Mouse (Mus musculus): ENCODE results near the gene Lpcat1. TPM values are rescaled to one million over a fixed set of nuclear protein-coding genes. Genes with fewer than 3 reads are reported as not detected.

The Lpcat1 gene
- total and polyA plus RNA-seq, 3 experiments, result 0.05 to 42.1 TPM; not detected in 1

DNA sequence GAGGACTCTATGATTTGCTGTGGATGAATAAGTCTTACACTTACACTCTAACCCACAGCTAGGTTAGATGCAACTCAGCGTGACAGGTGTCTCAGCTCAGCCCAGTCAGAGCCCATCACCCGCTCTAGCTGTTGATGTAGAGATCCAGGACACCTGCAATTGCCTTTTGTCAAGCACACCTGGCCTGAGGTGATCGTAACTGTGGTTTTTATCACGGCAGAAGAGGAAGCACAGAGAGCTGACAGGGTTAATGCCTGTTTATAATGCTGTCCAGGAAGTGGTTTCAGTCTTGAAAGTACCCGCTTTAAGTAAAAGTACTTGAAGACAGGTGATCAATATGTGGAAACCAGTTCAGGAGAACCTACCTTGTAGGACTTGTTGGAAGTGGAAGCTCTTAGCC, 32.3 kb upstream of the Lpcat1 start:
- ATAC-seq (ENCODE audit: extremely low read depth, insufficient number of reproducible peaks, low FRiP score, poor library complexity, severe bottlenecking), result no peak
- H3K36me3 ChIP-seq (replicated peaks), result no peaks in the 10 kb centered on the region
- peaks cover 35% of the 10 kb centered on the region for H3K9me3 ChIP-seq (replicated peaks)
- no peaks in the 10 kb centered on the region for H3K4me1 ChIP-seq (ENCODE audit: insufficient read depth, low read depth, low read length)
- TF ChIP-seq CTCF (IDR thresholded peaks at IDR 0.05; ENCODE audit: low read depth, low read length) (no peak), TAL1 (conservative IDR thresholded peaks at IDR 0.05; ENCODE audit: low read depth, low read length) (no peak), POLR2AphosphoS5 (IDR thresholded peaks at IDR 0.05; ENCODE audit: insufficient replicate concordance, low read depth, low read length) (no peak), GATA2 (IDR thresholded peaks at IDR 0.05; ENCODE audit: borderline replicate concordance, low read depth, low read length) (no peak), GATA1 (IDR thresholded peaks at IDR 0.05; ENCODE audit: borderline replicate concordance, low read length) (no peak)
- H3K4me3 ChIP-seq (ENCODE audit: low read depth, low read length), result no peak overlapping the region
- no peaks in the 10 kb centered on the region for H3K27me3 ChIP-seq (ENCODE audit: insufficient read depth, low read length)
- DNase-seq (ENCODE audit: low spot score), result no peak

- no peak for ATAC-seq (ENCODE audit: extremely low read depth, insufficient number of reproducible peaks, low FRiP score, poor library complexity, severe bottlenecking)
- TF ChIP-seq GATA1 (IDR thresholded peaks at IDR 0.05; ENCODE audit: borderline replicate concordance, low read length), result no peak
- no peak for TF ChIP-seq POLR2AphosphoS5 (IDR thresholded peaks at IDR 0.05; ENCODE audit: insufficient replicate concordance, low read depth, low read length)
- TF ChIP-seq TAL1 (conservative IDR thresholded peaks at IDR 0.05; ENCODE audit: low read depth, low read length), result no peak
- TF ChIP-seq CTCF (IDR thresholded peaks at IDR 0.05; ENCODE audit: low read depth, low read length), result no peak
- no peak for TF ChIP-seq GATA2 (IDR thresholded peaks at IDR 0.05; ENCODE audit: borderline replicate concordance, low read depth, low read length)
These were observed 31.3 kb upstream of the Lpcat1 start for GRCm38 (mm10) chr13:73435662-73436061.

DNA sequence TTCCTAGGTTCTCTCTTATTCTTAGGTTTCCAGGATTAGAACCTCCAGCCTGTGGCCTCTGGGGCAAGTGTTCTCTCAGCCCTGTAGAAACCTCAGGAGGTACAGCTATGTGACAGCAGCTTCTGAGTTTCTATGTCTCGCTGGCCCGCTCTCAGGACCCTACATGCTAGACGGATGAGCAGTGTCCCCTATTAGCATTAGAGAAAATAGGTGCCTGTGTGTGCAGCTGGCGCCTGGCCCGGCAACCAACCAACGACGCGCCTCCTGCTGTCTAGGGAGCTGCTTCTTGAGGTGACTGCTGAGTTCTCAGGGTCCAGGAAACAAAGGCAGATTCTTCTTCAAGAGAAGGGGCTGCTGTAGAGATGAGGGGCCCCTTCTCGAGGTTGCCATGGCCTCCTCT, 27.9 kb upstream of the Lpcat1 start:
- Histone ChIP-seq H3K27me3 (ENCODE audit: insufficient read depth, low read length) (no peaks in the 10 kb centered on the region), H3K4me3 (ENCODE audit: low read depth, low read length) (no peak overlapping the region), H3K36me3 (replicated peaks) (no peaks in the 10 kb centered on the region), H3K4me1 (ENCODE audit: insufficient read depth, low read depth, low read length) (no peaks in the 10 kb centered on the region), H3K9me3 (replicated peaks) (peaks cover 24% of the 10 kb centered on the region)
- no peak for TF ChIP-seq CTCF (IDR thresholded peaks at IDR 0.05; ENCODE audit: low read depth, low read length)
- no peak for TF ChIP-seq GATA1 (IDR thresholded peaks at IDR 0.05; ENCODE audit: borderline replicate concordance, low read length)
- TF ChIP-seq GATA2 (IDR thresholded peaks at IDR 0.05; ENCODE audit: borderline replicate concordance, low read depth, low read length), result no peak
- TF ChIP-seq TAL1 (conservative IDR thresholded peaks at IDR 0.05; ENCODE audit: low read depth, low read length), result no peak
- no peak for TF ChIP-seq POLR2AphosphoS5 (IDR thresholded peaks at IDR 0.05; ENCODE audit: insufficient replicate concordance, low read depth, low read length)
- DNase-seq (ENCODE audit: low spot score) (no peak), ATAC-seq (ENCODE audit: extremely low read depth, insufficient number of reproducible peaks, low FRiP score, poor library complexity, severe bottlenecking) (no peak)

More at GRCm38 (mm10) chr13:73435662-73436061, 31.3 kb upstream of the Lpcat1 start:
- Histone ChIP-seq H3K4me3 (ENCODE audit: low read depth, low read length) (no peak overlapping the region), H3K4me1 (ENCODE audit: insufficient read depth, low read depth, low read length) (no peaks in the 10 kb centered on the region), H3K36me3 (replicated peaks) (no peaks in the 10 kb centered on the region), H3K9me3 (replicated peaks) (peaks cover 34% of the 10 kb centered on the region), H3K27me3 (ENCODE audit: insufficient read depth, low read length) (no peaks in the 10 kb centered on the region)
- DNase-seq (ENCODE audit: low spot score), result no peak

GRCm38 (mm10) chr13:73441032-73441431, 26.0 kb upstream of the Lpcat1 start:
- TF ChIP-seq POLR2AphosphoS5 (IDR thresholded peaks at IDR 0.05; ENCODE audit: insufficient replicate concordance, low read depth, low read length), result no peak
- TF ChIP-seq TAL1 (conservative IDR thresholded peaks at IDR 0.05; ENCODE audit: low read depth, low read length), result no peak
- no peak for TF ChIP-seq GATA2 (IDR thresholded peaks at IDR 0.05; ENCODE audit: borderline replicate concordance, low read depth, low read length)
- TF ChIP-seq GATA1 (IDR thresholded peaks at IDR 0.05; ENCODE audit: borderline replicate concordance, low read length), result no peak
- TF ChIP-seq CTCF (IDR thresholded peaks at IDR 0.05; ENCODE audit: low read depth, low read length), result no peak
- Histone ChIP-seq H3K4me1 (ENCODE audit: insufficient read depth, low read depth, low read length) (no peaks in the 10 kb centered on the region), H3K36me3 (replicated peaks) (no peaks in the 10 kb centered on the region), H3K4me3 (ENCODE audit: low read depth, low read length) (no peak overlapping the region), H3K9me3 (replicated peaks) (peaks cover 13% of the 10 kb centered on the region), H3K27me3 (ENCODE audit: insufficient read depth, low read length) (0 out of 2 replicates have a peak, but pooled peaks cover 3% of the 10 kb centered on the region)
- DNase-seq (ENCODE audit: low spot score) (no peak), ATAC-seq (ENCODE audit: extremely low read depth, insufficient number of reproducible peaks, low FRiP score, poor library complexity, severe bottlenecking) (no peak)

GRCm38 (mm10) chr13:73441686-73442085, 25.3 kb upstream of the Lpcat1 start:
- DNase-seq (ENCODE audit: low spot score) (no peak), ATAC-seq (ENCODE audit: extremely low read depth, insufficient number of reproducible peaks, low FRiP score, poor library complexity, severe bottlenecking) (no peak)
- Histone ChIP-seq H3K4me3 (ENCODE audit: low read depth, low read length) (no peak overlapping the region), H3K9me3 (replicated peaks) (peaks cover 16% of the 10 kb centered on the region), H3K36me3 (replicated peaks) (no peaks in the 10 kb centered on the region), H3K27me3 (ENCODE audit: insufficient read depth, low read length) (peaks cover 3% of the 10 kb centered on the region; the same call in 1 of the 2 replicates), H3K4me1 (ENCODE audit: insufficient read depth, low read depth, low read length) (no peaks in the 10 kb centered on the region)
- no peak for TF ChIP-seq CTCF (IDR thresholded peaks at IDR 0.05; ENCODE audit: low read depth, low read length)
- TF ChIP-seq POLR2AphosphoS5 (IDR thresholded peaks at IDR 0.05; ENCODE audit: insufficient replicate concordance, low read depth, low read length), result no peak
- TF ChIP-seq GATA1 (IDR thresholded peaks at IDR 0.05; ENCODE audit: borderline replicate concordance, low read length), result no peak
- TF ChIP-seq TAL1 (conservative IDR thresholded peaks at IDR 0.05; ENCODE audit: low read depth, low read length), result no peak
- no peak for TF ChIP-seq GATA2 (IDR thresholded peaks at IDR 0.05; ENCODE audit: borderline replicate concordance, low read depth, low read length)

GRCm38 (mm10) chr13:73442431-73442830, 24.6 kb upstream of the Lpcat1 start:
- H3K36me3 ChIP-seq (replicated peaks), result no peaks in the 10 kb centered on the region
- DNase-seq (ENCODE audit: low spot score), result no peak
- H3K27me3 ChIP-seq (ENCODE audit: insufficient read depth, low read length), result peaks cover 3% of the 10 kb centered on the region; the same call in 1 of the 2 replicates
- TF ChIP-seq POLR2AphosphoS5 (IDR thresholded peaks at IDR 0.05; ENCODE audit: insufficient replicate concordance, low read depth, low read length) (no peak), CTCF (IDR thresholded peaks at IDR 0.05; ENCODE audit: low read depth, low read length) (no peak), GATA1 (IDR thresholded peaks at IDR 0.05; ENCODE audit: borderline replicate concordance, low read length) (no peak), GATA2 (IDR thresholded peaks at IDR 0.05; ENCODE audit: borderline replicate concordance, low read depth, low read length) (no peak), TAL1 (conservative IDR thresholded peaks at IDR 0.05; ENCODE audit: low read depth, low read length) (no peak)
- H3K4me1 ChIP-seq (ENCODE audit: insufficient read depth, low read depth, low read length), result no peaks in the 10 kb centered on the region
- ATAC-seq (ENCODE audit: extremely low read depth, insufficient number of reproducible peaks, low FRiP score, poor library complexity, severe bottlenecking), result no peak
- H3K4me3 ChIP-seq (ENCODE audit: low read depth, low read length), result no peak overlapping the region
- peaks cover 16% of the 10 kb centered on the region for H3K9me3 ChIP-seq (replicated peaks)
